Comparison of ENCODE assay signal across 19 mouse cellular contexts in the genomic region with DNA sequence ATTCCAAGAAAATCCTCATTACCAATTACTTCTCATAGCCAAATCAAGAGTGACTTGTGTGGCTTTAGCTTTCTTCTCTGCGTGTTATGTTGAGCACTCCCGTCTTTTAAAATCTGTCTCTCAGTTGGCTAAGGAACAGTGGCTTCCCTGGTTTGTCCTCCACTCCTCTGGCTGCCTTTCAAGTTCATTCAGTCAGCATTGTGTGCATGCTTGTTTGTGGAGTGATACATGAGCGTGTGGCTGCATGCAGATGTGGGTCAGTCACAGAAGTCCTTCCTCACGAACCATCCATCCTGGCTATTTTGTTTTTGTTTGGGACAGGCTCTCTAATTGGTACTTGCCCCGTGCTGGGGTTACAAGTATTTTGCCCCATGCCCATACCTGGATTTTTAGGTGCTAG. TPM values are rescaled to one million over a fixed set of nuclear protein-coding genes. Genes with fewer than 3 reads are reported as not detected.
DNase-seq lines count a peak whose midpoint lies in the region; ATAC-seq lines count a peak whose summit lies in the region.
"Had no signal": no experiment of that assay in that cellular context is flagged by ENCODE, and none has a peak within 500 bp of the region (broad histone marks: within the 10 kb centered on the region; RNA-seq: fewer than 3 reads in every experiment).

No protein-coding gene starts in this region.

- peaks cover 22% of the 10 kb centered on the region for H3K4me1 ChIP-seq in heart, embryonic 10.5 days

- H3K27me3 ChIP-seq in heart, embryonic 10.5 days (ENCODE audit: insufficient read depth, poor library complexity, severe bottlenecking), result no peaks in the 10 kb centered on the region
- H3K27me3 ChIP-seq: embryonic facial prominence, embryonic 15.5 days; forebrain, embryonic 15.5 days; kidney, embryonic 15.5 days had no signal

- ATAC-seq in erythroblast, adult 5-6 weeks (replicated peaks; ENCODE audit: low FRiP score, poor library complexity, severe bottlenecking), result no peak
- ATAC-seq: forebrain, embryonic 15.5 days; intestine, embryonic 16.5 days had no signal

- no peak overlapping the region for H3K27ac ChIP-seq in heart, embryonic 10.5 days
- H3K27ac ChIP-seq: embryonic facial prominence, embryonic 15.5 days; forebrain, embryonic 15.5 days; hindbrain, embryonic 14.5 days; kidney, embryonic 15.5 days had no signal

- intact Hi-C loops in heart, postnatal 10 days (cut with DNase I), result no loop called here

- WGBS in heart, embryonic 10.5 days, result 80% methylated on average over 5 of the region's 5 CpGs

- H3K4me3 ChIP-seq in heart, embryonic 10.5 days, result no peak overlapping the region
- H3K4me3 ChIP-seq: embryonic facial prominence, embryonic 15.5 days; forebrain, embryonic 15.5 days; kidney, embryonic 15.5 days had no signal

- H3K9me3 ChIP-seq in heart, embryonic 10.5 days, result no peaks in the 10 kb centered on the region
- H3K9me3 ChIP-seq: embryonic facial prominence, embryonic 15.5 days; forebrain, embryonic 15.5 days; kidney, embryonic 15.5 days had no signal

- H3K36me3 ChIP-seq in heart, embryonic 10.5 days, result no peaks in the 10 kb centered on the region
- H3K36me3 ChIP-seq: embryonic facial prominence, embryonic 15.5 days; forebrain, embryonic 15.5 days; kidney, embryonic 15.5 days had no signal

- DNase-seq in adrenal gland, adult 8-10 months, result peak; percentile 64
- DNase-seq in adrenal gland, postnatal 4 days (ENCODE audit: low spot score in 2 of 2), result no peak
- DNase-seq in heart, adult 11 months, result peak; percentile 85
- DNase-seq in heart, adult 8-10 months (ENCODE audit: low spot score), result no peak
- DNase-seq in heart, postnatal 10 days, result peak; percentile 32 to 44
- DNase-seq in heart, embryonic 10.5 days (ENCODE audit: low spot score), result no peak
- peak; percentile 43 for DNase-seq in brain, adult 2 months (ENCODE audit: low read depth, low spot score)
- DNase-seq: cerebellum, adult 18-20 months; cerebellum, postnatal 14 days; embryo, embryonic 11 days; gastrocnemius, postnatal 36 days; kidney, adult 2 months; kidney, postnatal 14 days had no signal

RNA-seq across cellular contexts. Expression of gene Tmem107, which starts 6.0 kb away (rescaled TPM):
- total RNA-seq in adrenal gland, adult 8-10 months (2022), result 10 to 100 TPM; 13.1 to 28.3 (median 19.4) TPM
- total RNA-seq in adrenal gland, postnatal 4 days (2021), result 10 to 100 TPM; 20.6 TPM
- total RNA-seq in heart, adult 8-10 months (2022), result 1 to 10 TPM; 6.3 to 8.4 (median 7.5) TPM
- total RNA-seq in heart, postnatal 10 days (2021), result 1 to 10 TPM; 5.8 to 7.8 TPM
- polyA plus RNA-seq in heart, embryonic 10.5 days (2016; fragmentation: Nextera tagmentation; extraction: Ambion mirVana), result 29.1 and 30.4 TPM in 2 replicates
- 2.3 and 6.1 TPM in 2 replicates for total RNA-seq in erythroblast, adult 5-6 weeks (2015; ENCODE audit: low replicate concordance)
- total RNA-seq in erythroblast, adult 5-6 weeks (2017; ENCODE audit: low replicate concordance), result 2.9 and 3.9 TPM in 2 replicates

RNA-seq across cellular contexts. Expression of gene Vamp2, which starts 11.7 kb away (rescaled TPM):
- total RNA-seq in adrenal gland, adult 8-10 months (2022), result 100 to 1,000 TPM; 118 to 221 (median 178) TPM
- total RNA-seq in adrenal gland, postnatal 4 days (2021), result 100 to 1,000 TPM; 208 to 226 TPM
- total RNA-seq in heart, adult 8-10 months (2022), result 10 to 100 TPM; 57.1 to 72.2 (median 68.6) TPM
- 10 to 100 TPM; 71.1 to 85.8 TPM for total RNA-seq in heart, postnatal 10 days (2021)
- polyA plus RNA-seq in heart, embryonic 10.5 days (2016; fragmentation: Nextera tagmentation; extraction: Ambion mirVana), result 85.8 and 93.0 TPM in 2 replicates
- 50.3 and 58.7 TPM in 2 replicates for total RNA-seq in erythroblast, adult 5-6 weeks (2015; ENCODE audit: low replicate concordance)
- 12.4 and 17.8 TPM in 2 replicates for total RNA-seq in erythroblast, adult 5-6 weeks (2017; ENCODE audit: low replicate concordance)

RNA-seq across cellular contexts. Expression of gene Borcs6, which starts 17.1 kb away (rescaled TPM):
- 10 to 100 TPM; 29.8 to 33.9 (median 31.5) TPM for total RNA-seq in adrenal gland, adult 8-10 months (2022)
- 10 to 100 TPM; 24.3 to 26.0 TPM for total RNA-seq in adrenal gland, postnatal 4 days (2021)
- total RNA-seq in heart, adult 8-10 months (2022), result 10 to 100 TPM; 16.1 to 18.7 (median 17.1) TPM
- 10 to 100 TPM; 16.7 to 19.4 TPM for total RNA-seq in heart, postnatal 10 days (2021)
- polyA plus RNA-seq in heart, embryonic 10.5 days (2016; fragmentation: Nextera tagmentation; extraction: Ambion mirVana), result 8.2 and 9.0 TPM in 2 replicates
- total RNA-seq in erythroblast, adult 5-6 weeks (2015; ENCODE audit: low replicate concordance), result 2.5 and 3.1 TPM in 2 replicates
- 1.0 and 4.7 TPM in 2 replicates for total RNA-seq in erythroblast, adult 5-6 weeks (2017; ENCODE audit: low replicate concordance)

RNA-seq across cellular contexts. Expression of gene Per1, which starts 18.4 kb away (rescaled TPM):
- 100 to 1,000 TPM in 1 of 4 experiments, 10 to 100 TPM in 3; 30.0 to 119 (median 51.6) TPM for total RNA-seq in adrenal gland, adult 8-10 months (2022)
- total RNA-seq in adrenal gland, postnatal 4 days (2021), result 100 to 1,000 TPM in 1 of 2 experiments, 10 to 100 TPM in 1; 99.4 to 130 TPM
- 10 to 100 TPM; 33.3 to 81.2 (median 48.5) TPM for total RNA-seq in heart, adult 8-10 months (2022)
- total RNA-seq in heart, postnatal 10 days (2021), result 100 to 1,000 TPM in 1 of 2 experiments, 10 to 100 TPM in 1; 61.4 to 101 TPM
- polyA plus RNA-seq in heart, embryonic 10.5 days (2016; fragmentation: Nextera tagmentation; extraction: Ambion mirVana), result 8.0 and 8.8 TPM in 2 replicates
- 2.3 and 3.1 TPM in 2 replicates for total RNA-seq in erythroblast, adult 5-6 weeks (2015; ENCODE audit: low replicate concordance)
- total RNA-seq in erythroblast, adult 5-6 weeks (2017; ENCODE audit: low replicate concordance), result 1.7 and 1.9 TPM in 2 replicates

RNA-seq across cellular contexts. Expression of gene Aurkb, which starts 31.1 kb away (rescaled TPM):
- 1 to 10 TPM; 1.7 to 2.9 (median 2.3) TPM for total RNA-seq in adrenal gland, adult 8-10 months (2022)
- 10 to 100 TPM; 41.5 to 41.7 TPM for total RNA-seq in adrenal gland, postnatal 4 days (2021)
- total RNA-seq in heart, adult 8-10 months (2022), result under 1 TPM in 2 of 4 experiments, not detected in 2; 0.33 to 0.75 TPM
- total RNA-seq in heart, postnatal 10 days (2021), result 10 to 100 TPM; 11.6 to 15.4 TPM
- polyA plus RNA-seq in heart, embryonic 10.5 days (2016; fragmentation: Nextera tagmentation; extraction: Ambion mirVana), result 110 and 147 TPM in 2 replicates
- 32.9 and 35.3 TPM in 2 replicates for total RNA-seq in erythroblast, adult 5-6 weeks (2015; ENCODE audit: low replicate concordance)
- 74.0 and 102 TPM in 2 replicates for total RNA-seq in erythroblast, adult 5-6 weeks (2017; ENCODE audit: low replicate concordance)

Comparison
In these comparisons a context has a peak if more than half of its experiments do, and no peak if none do; other contexts are left out.
1. DNase-seq: peak in adrenal gland, adult 8-10 months (single experiment), heart, adult 11 months (single experiment), heart, postnatal 10 days (2 of 2) and brain, adult 2 months (single experiment); none in adrenal gland, postnatal 4 days (0 of 2), heart, adult 8-10 months (single experiment) and heart, embryonic 10.5 days (single experiment).